12 mouse cellular contexts compared by ENCODE assay signal in genomic region chr9:99479181-99479711, GRCm38 (mm10). TPM values are rescaled to one million over a fixed set of nuclear protein-coding genes. Genes with fewer than 3 reads are reported as not detected.
DNase-seq lines count a peak whose midpoint lies in the region; ATAC-seq lines count a peak whose summit lies in the region.
"Had no signal": no experiment of that assay in that cellular context is flagged by ENCODE, and none has a peak within 500 bp of the region (broad histone marks: within the 10 kb centered on the region; RNA-seq: fewer than 3 reads in every experiment).

No protein-coding gene starts in this region.

- 0 out of 2 replicates have a peak, but pooled peaks cover 12% of the 10 kb centered on the region for H3K4me1 ChIP-seq in hindbrain, embryonic 15.5 days (replicated peaks)
- H3K4me1 ChIP-seq in hindbrain, embryonic 10.5 days (replicated peaks): no peaks in the 10 kb centered on the region
- H3K4me1 ChIP-seq in hindbrain, embryonic 16.5 days (ENCODE audit: control insufficient read depth, insufficient read depth, low read depth, low read length): peaks cover 3% of the 10 kb centered on the region; the same call in 1 of the 2 replicates
- H3K4me1 ChIP-seq: embryonic facial prominence, embryonic 15.5 days had no signal

- ATAC-seq in hindbrain, embryonic 15.5 days (ENCODE audit: low FRiP score, low read depth): no peak
- ATAC-seq in hindbrain, embryonic 16.5 days: no peak
- peak; percentile 54; the same call in 1 of the 2 replicates for ATAC-seq in megakaryocyte progenitor cell, adult 5-6 weeks (replicated peaks; ENCODE audit: poor library complexity)
- ATAC-seq in monocyte, adult 5-6 weeks (replicated peaks; ENCODE audit: insufficient number of reproducible peaks, low FRiP score, low TSS enrichment, poor library complexity, severe bottlenecking): no peak
- ATAC-seq in erythroid progenitor cell, adult 5-6 weeks (replicated peaks; ENCODE audit: low FRiP score, poor library complexity, severe bottlenecking): no peak
- ATAC-seq: Patski had no signal

- H3K27ac ChIP-seq in hindbrain, embryonic 15.5 days (replicated peaks): 0 out of 2 replicates have a peak overlapping the region, but pooled peaks have one; percentile 17
- no peak overlapping the region for H3K27ac ChIP-seq in hindbrain, embryonic 10.5 days
- H3K27ac ChIP-seq in hindbrain, embryonic 16.5 days (ENCODE audit: low read depth, low read length): peak overlapping the region; percentile 61
- H3K27ac ChIP-seq: embryonic facial prominence, embryonic 15.5 days had no signal

- DNase-seq in hindbrain, embryonic 10.5 days (ENCODE audit: low spot score): no peak
- peak; percentile 24 for DNase-seq in T-cell, adult 2 months (ENCODE audit: low spot score)
- DNase-seq in urinary bladder, postnatal 25 days (ENCODE audit: low spot score): no peak

- H3K9me3 ChIP-seq in hindbrain, embryonic 15.5 days: no peaks in the 10 kb centered on the region
- no peaks in the 10 kb centered on the region for H3K9me3 ChIP-seq in hindbrain, embryonic 10.5 days
- H3K9me3 ChIP-seq in hindbrain, embryonic 16.5 days (ENCODE audit: control insufficient read depth, low read length): no peaks in the 10 kb centered on the region
- H3K9me3 ChIP-seq: embryonic facial prominence, embryonic 15.5 days had no signal

- no peak overlapping the region for H3K9ac ChIP-seq in hindbrain, embryonic 15.5 days
- H3K9ac ChIP-seq in hindbrain, embryonic 16.5 days (ENCODE audit: low read depth, low read length): no peak overlapping the region; the same call in 1 of the 2 replicates
- H3K9ac ChIP-seq: embryonic facial prominence, embryonic 15.5 days had no signal

- WGBS in hindbrain, embryonic 15.5 days: 68% methylated on average over 9 of the region's 9 CpGs
- WGBS in hindbrain, embryonic 10.5 days: 91% methylated on average over 9 of the region's 9 CpGs
- WGBS in hindbrain, embryonic 16.5 days: 64% methylated on average over 9 of the region's 9 CpGs

- peaks cover 7% of the 10 kb centered on the region; the same call in 1 of the 2 replicates for H3K36me3 ChIP-seq in hindbrain, embryonic 15.5 days
- H3K36me3 ChIP-seq in hindbrain, embryonic 10.5 days: peaks cover 76% of the 10 kb centered on the region
- H3K36me3 ChIP-seq in hindbrain, embryonic 16.5 days (ENCODE audit: control insufficient read depth, insufficient read depth, low read length): no peaks in the 10 kb centered on the region; the same call in 1 of the 2 replicates

- H3K4me3 ChIP-seq in hindbrain, embryonic 15.5 days: no peak overlapping the region
- H3K4me3 ChIP-seq in hindbrain, embryonic 10.5 days: no peak overlapping the region
- H3K4me3 ChIP-seq in hindbrain, embryonic 16.5 days (ENCODE audit: low read length): no peak overlapping the region
- H3K4me3 ChIP-seq: embryonic facial prominence, embryonic 15.5 days had no signal

- no peak overlapping the region for H3K4me2 ChIP-seq in hindbrain, embryonic 15.5 days
- no peak overlapping the region for H3K4me2 ChIP-seq in hindbrain, embryonic 16.5 days (ENCODE audit: low read length)
- H3K4me2 ChIP-seq: embryonic facial prominence, embryonic 15.5 days had no signal

- no peaks in the 10 kb centered on the region for H3K27me3 ChIP-seq in hindbrain, embryonic 15.5 days
- H3K27me3 ChIP-seq in hindbrain, embryonic 10.5 days (ENCODE audit: insufficient read depth, poor library complexity, severe bottlenecking): no peaks in the 10 kb centered on the region
- H3K27me3 ChIP-seq in hindbrain, embryonic 16.5 days (replicated peaks; ENCODE audit: control insufficient read depth, insufficient read depth, low read length): no peaks in the 10 kb centered on the region
- H3K27me3 ChIP-seq: embryonic facial prominence, embryonic 15.5 days; Patski had no signal

RNA-seq across cellular contexts. Expression of gene Nme9, which starts 28.0 kb away (rescaled TPM):
- polyA plus RNA-seq in hindbrain, embryonic 15.5 days (2015; fragmentation: Nextera tagmentation; extraction: Ambion mirVana): 0.60 and 0.62 TPM in 2 replicates
- 1.3 TPM in 1 of 2 replicates, not detected in the other for polyA plus RNA-seq in hindbrain, embryonic 10.5 days (2016; fragmentation: Nextera tagmentation; extraction: Ambion mirVana)
- polyA plus RNA-seq in hindbrain, embryonic 16.5 days (2015; fragmentation: Nextera tagmentation; extraction: Ambion mirVana): 0.73 and 1.0 TPM in 2 replicates
- not detected in 2 replicates for total RNA-seq in megakaryocyte progenitor cell, adult 5-6 weeks (2015)
- not detected in 2 replicates for total RNA-seq in megakaryocyte progenitor cell, adult 5-6 weeks (2017)
- total RNA-seq in monocyte, adult 5-6 weeks (2017): not detected in 3 replicates
- total RNA-seq in erythroid progenitor cell, adult 5-6 weeks (2015; ENCODE audit: low replicate concordance): not detected in 2 replicates
- total RNA-seq in erythroid progenitor cell, adult 5-6 weeks (2017; ENCODE audit: low replicate concordance): 1.2 TPM in 1 of 2 replicates, not detected in the other
- total RNA-seq: left cerebral cortex, postnatal 14 days had no signal
- polyA plus RNA-seq: neural tube, embryonic 11.5 days; Patski had no signal

RNA-seq across cellular contexts. Expression of gene Mras, which starts 42.1 kb away (rescaled TPM):
- 53.8 and 57.1 TPM in 2 replicates for polyA plus RNA-seq in hindbrain, embryonic 15.5 days (2015; fragmentation: Nextera tagmentation; extraction: Ambion mirVana)
- polyA plus RNA-seq in hindbrain, embryonic 10.5 days (2016; fragmentation: Nextera tagmentation; extraction: Ambion mirVana): 10.9 and 16.0 TPM in 2 replicates
- 53.1 and 53.4 TPM in 2 replicates for polyA plus RNA-seq in hindbrain, embryonic 16.5 days (2015; fragmentation: Nextera tagmentation; extraction: Ambion mirVana)
- 4.7 and 5.1 TPM in 2 replicates for total RNA-seq in megakaryocyte progenitor cell, adult 5-6 weeks (2015)
- 4.1 and 5.2 TPM in 2 replicates for total RNA-seq in megakaryocyte progenitor cell, adult 5-6 weeks (2017)
- 1.3 TPM in 1 of 3 replicates, not detected in the others for total RNA-seq in monocyte, adult 5-6 weeks (2017)
- total RNA-seq in erythroid progenitor cell, adult 5-6 weeks (2015; ENCODE audit: low replicate concordance): 14.3 TPM in 1 of 2 replicates, not detected in the other
- 0.08 and 0.13 TPM in 2 replicates for total RNA-seq in erythroid progenitor cell, adult 5-6 weeks (2017; ENCODE audit: low replicate concordance)
